Mouse (Mus musculus) layer of hippocampus, postnatal 10 days (tissue): ENCODE measurements around the gene Bend6. TPM values are rescaled to one million over a fixed set of nuclear protein-coding genes. Genes with fewer than 3 reads are reported as not detected.

Experiments
- DNase-seq, 2 experiments: peaks; one replicate each; pipeline ENCODE4 v3.0.0; 2021; ENCODE audit warnings: low spot score in 2 of 2
- long read RNA-seq: library from polyadenylated mRNA; stranded (forward); transcript quantifications from one replicate; pipeline ENCODE4 v2.0.0, GENCODE M21; 2023
- total RNA-seq, 2 experiments: library from RNA; stranded (reverse); gene quantifications; 2 replicates each; pipeline ENCODE4 v1.2.3; 2021

Gene Bend6
- 100 to 1,000 TPM; 106 to 117 TPM for total RNA-seq
- long read RNA-seq, transcript Bend6-201 (7 exons, 2,487 nt) = major isoform, 174 of 208 reads
- long read RNA-seq, partial matches to known transcripts = 6 of 208 reads
- long read RNA-seq, other reads (novel, unspliced or antisense) = 26 of 208 reads

DNA sequence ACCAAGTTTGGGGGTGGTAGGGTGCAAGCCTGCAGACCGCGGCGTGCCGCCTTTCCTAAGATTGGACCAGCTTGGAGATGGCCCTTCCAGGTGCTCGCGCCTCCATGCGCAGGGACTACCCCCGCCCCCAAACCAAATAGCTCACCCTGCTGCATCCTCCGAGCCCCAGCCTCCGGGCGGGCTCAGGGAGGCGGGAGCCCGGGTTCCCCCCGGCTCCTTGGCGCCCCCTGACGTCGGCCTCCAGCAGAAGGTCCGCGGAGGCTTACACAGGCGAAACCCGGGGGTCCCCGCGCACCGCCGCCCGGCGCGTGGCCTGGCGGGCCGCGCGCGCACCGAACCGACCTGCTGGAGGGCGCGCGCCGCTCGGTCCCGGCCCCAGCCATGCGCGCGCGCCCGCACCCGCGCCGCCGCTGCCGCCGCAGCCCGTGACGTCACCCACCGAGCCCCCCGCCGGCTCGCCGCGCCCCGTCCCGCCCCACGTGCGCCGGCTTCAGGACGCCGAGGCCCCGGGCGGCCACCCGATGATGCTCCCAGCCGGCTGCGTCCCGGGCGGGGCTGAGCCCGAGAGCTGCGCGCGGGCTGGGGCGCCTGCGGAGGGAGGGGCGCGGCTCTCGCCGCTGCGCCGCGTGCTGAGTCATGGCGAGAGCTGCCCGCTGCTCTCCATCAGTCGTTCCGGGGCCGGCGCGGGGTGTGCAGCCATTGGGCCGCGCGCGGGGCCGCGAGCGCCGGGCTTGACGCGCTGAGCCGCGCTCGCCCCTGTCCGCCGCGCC lies at the start of gene Bend6:
Gene Bend6, minus strand, starts transcription at position 396 of the 770 bp plus-strand sequence.
- DNase-seq = peak; percentile 79 to 87

- no peak for DNase-seq
Measured at GRCm38 (mm10) chr1:33955626-33956025, 48.0 kb upstream of the Bend6 start.

GRCm38 (mm10) chr1:33948511-33948910 lies 40.9 kb upstream of the Bend6 start:
- DNase-seq = no peak

GRCm38 (mm10) chr1:33947838-33948237 lies 40.2 kb upstream of the Bend6 start:
- no peak for DNase-seq

GRCm38 (mm10) chr1:33946601-33947395 lies 39.2 kb upstream of the Bend6 start:
- DNase-seq = peak; percentile 42 to 61

GRCm38 (mm10) chr1:33945756-33946155 lies 38.1 kb upstream of the Bend6 start:
- no peak for DNase-seq

GRCm38 (mm10) chr1:33944977-33945750 lies 37.5 kb upstream of the Bend6 start:
- no peak for DNase-seq

- DNase-seq = no peak
Measured at GRCm38 (mm10) chr1:33943943-33944342, 36.3 kb upstream of the Bend6 start.

GRCm38 (mm10) chr1:33942638-33943037 lies 35.0 kb upstream of the Bend6 start:
- DNase-seq = no peak

DNA sequence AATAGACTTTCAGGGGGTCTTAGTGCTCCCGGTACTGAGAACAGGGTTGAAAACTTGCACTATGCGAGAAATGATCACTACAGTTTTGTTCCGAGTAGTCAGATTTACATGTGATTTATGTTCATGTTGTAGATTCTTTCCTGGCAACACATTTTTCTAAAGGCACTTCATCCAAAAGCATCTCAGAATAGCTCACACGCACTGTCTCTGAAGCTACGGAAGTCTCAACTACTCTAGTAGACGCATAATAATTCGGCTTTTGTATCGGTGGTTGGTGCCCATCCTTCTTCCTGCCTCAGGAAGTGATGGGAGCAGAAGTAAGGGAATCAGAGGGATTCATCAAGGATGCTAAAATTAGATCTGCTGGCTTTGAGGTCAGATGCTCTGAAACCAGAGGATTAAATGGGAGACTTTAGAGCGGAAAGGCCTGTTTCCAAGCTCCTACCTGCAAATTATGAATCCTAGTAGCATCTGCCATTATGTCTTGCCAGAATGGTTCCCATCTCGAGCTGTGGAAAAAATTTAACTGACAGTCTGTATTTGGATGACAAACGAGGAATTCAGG lies 32.8 kb upstream of the Bend6 start:
- no peak for DNase-seq

GRCm38 (mm10) chr1:33939828-33940227 lies 32.2 kb upstream of the Bend6 start:
- no peak for DNase-seq

DNA sequence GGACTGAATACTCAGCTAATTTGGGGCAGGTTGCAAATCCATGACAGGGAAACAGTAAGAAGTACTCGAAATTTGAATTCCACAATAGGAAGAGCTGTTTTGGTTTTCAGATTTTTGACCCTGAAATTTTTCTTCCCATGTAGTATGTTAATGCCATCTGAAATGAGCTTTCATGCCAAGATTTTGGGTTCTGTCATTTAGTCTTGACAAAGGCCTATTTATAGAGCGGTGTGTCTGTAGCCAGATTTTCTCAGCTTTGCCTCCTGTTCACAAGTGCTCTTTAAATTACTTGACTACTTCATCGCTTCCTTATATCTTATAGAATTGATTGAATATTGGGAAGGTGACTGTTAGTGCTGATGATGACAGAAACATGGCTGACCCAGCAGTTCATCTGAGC lies 28.3 kb upstream of the Bend6 start:
- DNase-seq = no peak

- DNase-seq = no peak
Measured at GRCm38 (mm10) chr1:33932845-33933499, 25.4 kb upstream of the Bend6 start.

DNA sequence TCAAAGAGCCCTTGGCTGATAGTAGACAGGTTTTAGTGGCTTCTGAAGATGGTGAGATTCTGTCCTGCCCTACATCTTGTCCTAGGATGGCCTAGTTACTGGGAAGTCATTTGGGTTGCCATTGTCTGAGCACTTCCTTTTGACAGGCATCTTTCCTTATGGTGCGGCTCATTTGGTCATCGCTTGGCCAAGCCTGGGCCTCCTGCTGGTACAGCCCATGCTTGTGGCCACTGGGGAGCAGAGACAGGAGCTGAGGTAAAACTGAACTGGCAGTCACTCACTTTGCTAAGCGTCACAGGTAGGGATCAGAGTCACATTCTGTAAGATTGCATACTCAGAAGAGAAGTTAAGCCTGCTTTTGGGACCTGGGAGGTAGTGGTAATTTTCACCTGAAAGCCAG lies 24.6 kb upstream of the Bend6 start:
- DNase-seq = no peak

DNA sequence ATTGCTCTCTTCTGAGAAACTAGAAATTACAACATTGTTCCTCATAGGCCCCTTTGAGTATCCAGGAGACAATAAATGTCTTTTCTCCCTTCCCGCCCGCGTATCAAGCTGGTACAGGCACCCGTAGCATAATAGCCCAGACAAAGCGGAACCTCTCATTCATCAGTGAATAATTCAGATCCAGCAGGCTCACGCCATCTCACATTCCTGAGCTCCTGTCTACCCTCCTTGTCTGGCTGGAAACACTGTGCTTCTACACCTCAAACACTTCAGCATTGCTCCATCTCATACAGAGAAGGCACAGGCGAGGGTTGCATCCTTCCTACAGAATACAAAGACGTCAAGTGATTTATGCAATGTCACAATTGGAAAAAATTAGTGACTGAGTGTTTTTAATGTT lies 24.2 kb upstream of the Bend6 start:
- no peak for DNase-seq

DNA sequence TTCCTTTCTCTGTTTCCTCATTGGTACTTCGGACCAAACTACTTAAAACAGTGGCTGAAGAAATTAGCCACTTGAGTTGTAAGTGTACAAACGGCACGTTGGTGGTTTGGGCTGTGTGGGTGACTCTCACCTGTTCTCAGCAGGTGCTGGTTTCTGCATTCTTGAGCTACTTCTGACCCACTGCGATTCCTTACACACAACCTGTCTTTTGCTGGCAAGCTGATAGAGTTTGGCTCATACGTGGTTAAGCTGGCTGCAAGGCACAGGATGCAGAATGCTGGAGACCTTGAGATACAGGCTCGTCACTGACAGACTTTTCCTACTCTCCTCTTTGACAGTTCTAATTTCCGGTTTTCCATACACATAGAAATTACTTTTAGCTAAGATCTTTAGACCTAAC lies 19.9 kb upstream of the Bend6 start:
- no peak for DNase-seq

GRCm38 (mm10) chr1:33925283-33925682 lies 17.7 kb upstream of the Bend6 start:
- DNase-seq = no peak

DNA sequence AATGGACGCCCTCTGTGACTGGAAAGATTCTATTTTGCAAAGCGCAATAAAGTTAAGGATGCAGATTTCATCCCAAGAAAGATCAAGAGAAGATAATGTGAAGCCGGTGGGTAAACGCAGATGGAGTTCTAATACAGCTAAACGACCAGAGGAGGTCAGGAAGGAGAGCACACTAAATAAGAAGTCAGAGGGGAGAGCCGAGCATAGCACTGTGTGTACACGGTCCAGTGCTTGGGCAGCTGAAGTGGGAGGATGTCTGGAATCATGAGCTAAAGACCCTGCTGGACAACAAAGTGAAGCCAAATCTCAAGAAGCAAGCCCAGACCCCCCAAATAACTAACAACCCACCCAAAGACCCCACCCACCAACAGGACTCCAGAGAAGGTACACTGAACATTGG lies 15.4 kb upstream of the Bend6 start:
- no peak for DNase-seq

DNA sequence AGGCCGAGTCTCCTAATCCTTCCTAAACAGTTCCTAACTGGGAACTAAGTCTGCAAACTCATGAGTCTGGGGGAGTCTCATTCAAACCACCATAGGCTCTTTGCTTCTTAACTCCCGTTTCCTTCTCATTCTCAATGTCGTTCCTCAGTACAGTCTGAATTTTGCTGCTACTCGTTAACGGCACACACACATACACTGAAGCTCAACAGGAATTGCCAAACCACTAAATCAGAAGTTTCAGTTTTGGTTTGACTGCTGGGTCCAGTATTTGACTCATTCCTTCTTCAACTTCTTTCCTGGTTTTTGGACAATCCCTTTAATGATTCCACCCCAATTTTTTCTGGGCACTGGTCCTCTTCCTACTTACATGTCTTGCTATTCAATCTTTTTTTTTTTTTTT lies 8.9 kb upstream of the Bend6 start:
- no peak for DNase-seq

- no peak for DNase-seq
Measured at GRCm38 (mm10) chr1:33911589-33911988, 4.0 kb upstream of the Bend6 start.
